Mouse (Mus musculus) heart, embryonic 11.5 days (tissue): ENCODE results near the gene Baiap2l2. TPM values are rescaled to one million over a fixed set of nuclear protein-coding genes. Genes with fewer than 3 reads are reported as not detected.
"Not testable (repeated sequence)": the region's sequence is repeated elsewhere in the genome, so short reads cannot be mapped to it uniquely, and the experiment has no call there.

ENCODE experiments used
- ATAC-seq: fragments of 200-750 bp; cut with Nextera tagmentation; replicated peaks from 2 replicates; pipeline ENCODE4 v1.8.0; 2017; ENCODE audit warnings: moderate library complexity; ENCODE audit not compliant: insufficient number of reproducible peaks, low FRiP score, low TSS enrichment
- H3K27ac ChIP-seq: fragments of 300-500 bp; sonication (generic); 2 replicates; pipeline ENCODE4 v1.5.1; 2014; ENCODE audit warnings: mild to moderate bottlenecking, low read depth, low read length
- H3K27me3 ChIP-seq: fragments of 300-500 bp; sonication (generic); 2 replicates; pipeline ENCODE4 v1.6.1; 2014; ENCODE audit warnings: mild to moderate bottlenecking, low read length, mixed read lengths; ENCODE audit not compliant: control insufficient read depth, insufficient read depth
- H3K36me3 ChIP-seq: fragments of 300-500 bp; sonication (generic); 2 replicates; pipeline ENCODE4 v1.6.1; 2014; ENCODE audit warnings: mild to moderate bottlenecking, low read length, moderate library complexity, mixed read lengths; ENCODE audit not compliant: control insufficient read depth, insufficient read depth
- H3K4me1 ChIP-seq: fragments of 300-500 bp; sonication (generic); 2 replicates; pipeline ENCODE4 v1.6.1; 2014; ENCODE audit warnings: low read length; ENCODE audit not compliant: control insufficient read depth, insufficient read depth
- H3K4me2 ChIP-seq: fragments of 300-500 bp; sonication (generic); 2 replicates; pipeline ENCODE4 v1.6.1; 2014; ENCODE audit warnings: mild to moderate bottlenecking, moderate library complexity
- H3K4me3 ChIP-seq: fragments of 300-500 bp; sonication (generic); 2 replicates; pipeline ENCODE4 v1.5.1; 2014; ENCODE audit warnings: low read depth, low read length
- H3K9ac ChIP-seq: fragments of 300-500 bp; sonication (generic); 2 replicates; pipeline ENCODE4 v1.6.1; 2014; ENCODE audit warnings: mild to moderate bottlenecking, low read depth, low read length, moderate library complexity
- H3K9me3 ChIP-seq: fragments of 300-500 bp; sonication (generic); replicated peaks from 2 replicates; pipeline ENCODE4 v1.6.1; 2016; ENCODE audit warnings: low read length; ENCODE audit not compliant: control insufficient read depth
- WGBS: fragments of 180-500 bp; shearing (Covaris S2); extraction: QIAGEN DNeasy Blood & Tissue Kit; methylation state at CpG from one replicate; pipeline ENCODE4 v1.1.7; 2014; ENCODE audit not compliant: insufficient replicate concordance; 5-methylcytosine and 5-hydroxymethylcytosine counted together
- polyA plus RNA-seq: library from polyadenylated mRNA; unstranded; fragments of >200 nt; fragmentation: Nextera tagmentation; extraction: Ambion mirVana; gene quantifications from 2 replicates; pipeline ENCODE4 v1.2.1, GENCODE M21; 2014

The Baiap2l2 gene
- polyA plus RNA-seq, 1 experiment from 2014 or later: 11.1 TPM

- H3K4me2 ChIP-seq, H3K9ac ChIP-seq, H3K27ac ChIP-seq, H3K4me1 ChIP-seq, H3K36me3 ChIP-seq, H3K9me3 ChIP-seq, H3K4me3 ChIP-seq, ATAC-seq, H3K27me3 ChIP-seq: not testable (repeated sequence)
- 66% methylated on average over 2 of the region's 2 CpGs for WGBS
Observed at GRCm38 (mm10) chr15:79225780-79226179, 59.6 kb downstream of the Baiap2l2 start.

- Histone ChIP-seq H3K27me3 (no peaks in the 10 kb centered on the region), H3K9ac (no peak overlapping the region), H3K4me1 (peaks cover 1% of the 10 kb centered on the region), H3K9me3 (no peaks in the 10 kb centered on the region), H3K27ac (no peak overlapping the region), H3K36me3 (no peaks in the 10 kb centered on the region), H3K4me3 (no peak overlapping the region), H3K4me2 (no peak overlapping the region)
- 13% methylated on average over 5 of the region's 5 CpGs for WGBS
- ATAC-seq: peak; percentile 32; the same call in 1 of the 2 replicates
Observed at GRCm38 (mm10) chr15:79224685-79225084, 60.7 kb downstream of the Baiap2l2 start.

- Histone ChIP-seq H3K27ac (no peak overlapping the region), H3K27me3 (no peaks in the 10 kb centered on the region), H3K4me3 (no peak overlapping the region), H3K4me1 (no peaks in the 10 kb centered on the region), H3K9ac (no peak overlapping the region), H3K36me3 (no peaks in the 10 kb centered on the region), H3K4me2 (no peak overlapping the region), H3K9me3 (no peaks in the 10 kb centered on the region)
- ATAC-seq: no peak
- 15% methylated on average over 5 of the region's 5 CpGs for WGBS
Observed at GRCm38 (mm10) chr15:79223641-79224040, 61.7 kb downstream of the Baiap2l2 start.

GRCm38 (mm10) chr15:79219572-79219971 lies 65.8 kb downstream of the Baiap2l2 start:
- Histone ChIP-seq H3K27ac (no peak overlapping the region), H3K36me3 (no peaks in the 10 kb centered on the region), H3K27me3 (no peaks in the 10 kb centered on the region), H3K4me1 (no peaks in the 10 kb centered on the region), H3K9me3 (no peaks in the 10 kb centered on the region), H3K4me3 (no peak overlapping the region), H3K9ac (no peak overlapping the region), H3K4me2 (no peak overlapping the region)
- WGBS: 11% methylated on average over 1 of the region's 1 CpGs
- no peak for ATAC-seq

GRCm38 (mm10) chr15:79216191-79216590 lies 69.1 kb downstream of the Baiap2l2 start:
- no peak overlapping the region for H3K9ac ChIP-seq
- no peaks in the 10 kb centered on the region for H3K4me1 ChIP-seq
- ATAC-seq: no peak
- H3K4me3 ChIP-seq: no peak overlapping the region
- H3K36me3 ChIP-seq: no peaks in the 10 kb centered on the region
- H3K9me3 ChIP-seq: no peaks in the 10 kb centered on the region
- H3K27me3 ChIP-seq: no peaks in the 10 kb centered on the region
- 57% methylated on average over 3 of the region's 3 CpGs for WGBS
- no peak overlapping the region for H3K4me2 ChIP-seq
- no peak overlapping the region for H3K27ac ChIP-seq

- no peak overlapping the region for H3K9ac ChIP-seq
- no peak overlapping the region for H3K4me2 ChIP-seq
- no peaks in the 10 kb centered on the region for H3K9me3 ChIP-seq
- no peak for ATAC-seq
- no peak overlapping the region for H3K4me3 ChIP-seq
- no peak overlapping the region for H3K27ac ChIP-seq
- no peaks in the 10 kb centered on the region for H3K27me3 ChIP-seq
- WGBS: 55% methylated on average over 6 of the region's 6 CpGs
- no peaks in the 10 kb centered on the region for H3K36me3 ChIP-seq
- H3K4me1 ChIP-seq: no peaks in the 10 kb centered on the region
Observed at GRCm38 (mm10) chr15:79213591-79213990, 71.7 kb downstream of the Baiap2l2 start.

- H3K27me3 ChIP-seq: no peaks in the 10 kb centered on the region
- no peak overlapping the region for H3K9ac ChIP-seq
- H3K4me1 ChIP-seq: no peaks in the 10 kb centered on the region
- WGBS: 83% methylated on average over 26 of the region's 26 CpGs
- no peak overlapping the region for H3K4me3 ChIP-seq
- no peak overlapping the region for H3K27ac ChIP-seq
- H3K9me3 ChIP-seq: no peaks in the 10 kb centered on the region
- ATAC-seq: no peak
- H3K36me3 ChIP-seq: no peaks in the 10 kb centered on the region
- no peak overlapping the region for H3K4me2 ChIP-seq
Observed at GRCm38 (mm10) chr15:79212750-79213446, 72.4 kb downstream of the Baiap2l2 start.

- no peak overlapping the region for H3K9ac ChIP-seq
- H3K27ac ChIP-seq: no peak overlapping the region
- no peak overlapping the region for H3K4me2 ChIP-seq
- ATAC-seq: no peak
- 59% methylated on average over 2 of the region's 2 CpGs for WGBS
- no peaks in the 10 kb centered on the region for H3K27me3 ChIP-seq
- H3K4me3 ChIP-seq: no peak overlapping the region
- H3K9me3 ChIP-seq: no peaks in the 10 kb centered on the region
- no peaks in the 10 kb centered on the region for H3K4me1 ChIP-seq
- H3K36me3 ChIP-seq: no peaks in the 10 kb centered on the region
Observed at GRCm38 (mm10) chr15:79210357-79210756, 75.0 kb downstream of the Baiap2l2 start.

- Histone ChIP-seq H3K4me3 (no peak overlapping the region), H3K4me2 (no peak overlapping the region)
Observed at GRCm38 (mm10) chr15:79208758-79209439, 76.4 kb downstream of the Baiap2l2 start.

More at GRCm38 (mm10) chr15:79208758-79209439, 76.4 kb downstream of the Baiap2l2 start:
- Histone ChIP-seq H3K27ac (no peak overlapping the region), H3K9ac (no peak overlapping the region), H3K27me3 (peaks cover under 1% of the 10 kb centered on the region; the same call in 1 of the 2 replicates), H3K9me3 (no peaks in the 10 kb centered on the region), H3K36me3 (no peaks in the 10 kb centered on the region), H3K4me1 (no peaks in the 10 kb centered on the region)
- no peak for ATAC-seq
- 72% methylated on average over 26 of the region's 27 CpGs for WGBS
